Mouse (Mus musculus) ovary, postnatal 36 days (tissue): ENCODE measurements around the gene Defb18.
"Not testable (repeated sequence)": the region's sequence is repeated elsewhere in the genome, so short reads cannot be mapped to it uniquely, and the experiment has no call there.

Experiments used
- DNase-seq: peaks from one replicate; pipeline ENCODE4 v3.0.0; 2022; ENCODE audit warnings: low spot score, mixed read lengths

Gene Defb18

DNA sequence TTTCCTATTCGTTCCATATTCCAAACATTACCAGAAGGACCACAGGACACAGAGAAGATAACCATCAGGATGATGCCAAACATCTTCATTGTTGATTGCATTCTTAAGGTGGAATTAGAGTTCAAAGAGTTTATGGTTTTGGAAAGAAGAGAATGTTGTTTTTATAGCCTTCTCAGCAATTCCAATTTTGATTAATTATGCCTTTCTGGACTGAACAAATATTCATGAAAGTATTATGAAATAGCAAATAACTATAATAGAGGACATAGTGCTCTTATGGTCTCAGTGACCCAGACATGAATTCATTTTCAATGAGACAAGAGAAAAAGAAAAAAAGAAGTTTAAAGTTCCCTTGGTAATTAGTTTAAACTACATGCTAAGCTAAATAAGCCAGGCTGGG is at the start of gene Defb18:
Gene Defb18, minus strand, starts transcription at position 101 of the 400 bp plus-strand sequence.
- no peak for DNase-seq

DNA sequence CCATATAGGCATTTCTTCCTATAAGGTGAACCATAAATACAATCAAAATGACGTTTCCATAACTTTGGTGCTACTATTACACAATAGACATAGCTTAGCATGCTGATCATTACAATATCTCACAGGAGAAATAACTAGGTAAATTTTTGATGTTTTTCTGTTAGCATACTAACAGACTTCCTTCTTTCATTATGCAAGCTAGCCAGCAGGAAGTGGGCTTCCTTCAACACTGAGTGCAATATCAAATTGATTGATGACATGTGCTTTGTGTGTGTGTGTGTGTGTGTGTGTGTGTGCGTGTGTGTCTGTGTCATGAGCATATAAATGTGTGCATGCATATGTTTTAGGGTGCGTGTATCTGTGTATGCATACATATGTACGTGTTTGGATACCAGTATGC is 33.9 kb upstream of the Defb18 start:
- DNase-seq, result no peak

DNA sequence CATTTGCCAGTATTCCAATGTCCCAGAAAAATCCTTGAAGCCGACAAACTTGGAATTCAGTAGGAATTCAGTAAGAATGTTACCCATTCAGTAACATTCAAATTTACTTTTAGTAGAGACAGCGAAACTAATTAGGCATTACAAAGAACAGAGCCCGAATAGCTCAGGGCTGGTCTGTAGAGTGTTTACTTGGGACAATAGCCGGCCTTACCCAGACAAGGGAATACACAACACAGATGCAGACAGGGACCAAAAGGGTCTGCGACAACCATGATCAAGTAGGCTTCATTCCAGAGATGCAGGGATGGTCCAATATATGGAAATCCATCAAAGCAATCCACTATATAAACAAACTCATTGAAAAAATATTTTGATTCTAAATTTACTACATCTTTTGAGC is 31.6 kb upstream of the Defb18 start:
- DNase-seq, result no peak

DNA sequence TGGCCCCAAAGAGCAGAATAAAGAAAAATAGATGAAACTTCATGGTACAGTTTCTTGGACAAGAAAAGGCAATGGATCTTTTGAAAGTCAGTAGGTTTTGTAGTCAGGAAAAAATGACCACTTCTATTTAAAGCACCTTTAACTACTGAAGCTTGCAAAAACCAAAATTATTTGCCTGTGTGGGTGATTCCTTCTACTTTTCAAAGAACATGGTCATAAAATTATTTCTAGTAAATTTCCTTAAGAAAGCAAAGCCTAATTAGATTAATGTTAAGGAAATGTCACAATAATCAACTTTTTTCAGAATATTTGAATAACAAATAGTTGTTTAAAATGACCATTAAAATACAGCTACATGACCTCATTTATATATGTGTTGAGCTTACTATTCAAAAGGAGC is 27.8 kb upstream of the Defb18 start, which contains the start of gene Defb41:
Gene Defb41, minus strand, starts transcription at position 101 of the 400 bp plus-strand sequence.
- DNase-seq, result no peak

DNA sequence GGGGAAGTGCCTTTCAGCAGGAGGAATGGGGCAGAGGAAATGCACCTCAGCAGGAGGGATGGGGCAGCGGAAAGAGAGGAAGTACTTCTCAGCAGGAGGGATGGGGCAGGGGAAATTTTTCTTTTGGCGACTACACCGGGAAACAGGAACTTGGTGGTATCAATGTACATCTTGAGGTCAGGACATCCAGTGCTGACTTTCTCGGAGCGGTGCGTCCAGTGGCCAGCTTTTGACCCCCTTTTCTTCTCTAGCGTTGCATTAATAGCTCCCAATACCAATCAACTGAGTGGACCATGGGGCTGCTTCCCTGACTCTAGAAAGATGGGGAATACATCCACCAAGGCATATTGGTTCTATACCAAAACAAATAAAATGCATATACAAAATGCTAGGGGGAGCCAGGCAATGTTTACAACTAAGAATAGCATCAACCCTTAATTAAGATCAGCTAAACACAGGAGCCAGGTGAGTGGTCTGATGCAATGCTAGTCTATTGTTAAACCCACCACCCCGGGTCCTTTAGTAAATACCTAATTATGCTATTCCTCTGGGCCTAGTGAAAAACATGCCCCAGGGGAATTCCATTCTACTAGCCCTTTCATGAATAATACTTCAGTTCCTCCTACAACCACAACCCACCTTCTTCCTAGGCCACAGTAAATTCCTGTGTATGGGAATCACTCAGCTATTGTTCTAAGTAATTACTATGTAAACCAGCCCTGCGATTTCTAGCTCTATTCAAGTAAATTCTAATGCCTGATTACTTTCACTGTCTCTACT is 8.7 kb upstream of the Defb18 start:
- not testable (repeated sequence) for DNase-seq

DNA sequence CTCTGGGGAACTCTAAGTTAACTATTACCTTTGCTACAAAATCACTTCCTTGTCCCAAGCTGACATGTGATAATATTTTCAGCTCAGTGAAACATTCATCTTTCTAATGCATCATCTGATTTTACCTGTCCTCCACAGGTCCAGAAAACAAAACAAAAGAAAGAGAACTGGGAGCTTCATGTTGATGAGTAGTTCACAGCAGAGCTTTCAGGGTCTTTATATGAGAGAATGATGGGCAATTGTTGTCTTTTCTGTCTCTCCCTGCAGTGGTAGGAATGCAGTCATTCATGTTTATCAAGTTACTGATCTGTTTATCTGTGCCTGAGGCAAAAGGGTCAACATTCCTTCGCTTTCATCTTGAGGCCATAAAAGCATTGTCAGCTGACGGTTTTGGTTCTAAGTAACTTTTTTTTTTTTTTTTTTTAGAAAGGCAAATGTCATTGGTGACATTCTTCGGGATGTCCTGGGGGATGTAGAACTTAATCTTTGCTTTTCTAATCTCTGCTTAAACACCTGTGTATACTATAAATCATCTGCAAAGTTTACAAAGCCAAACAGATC is 13.8 kb downstream of the Defb18 start:
- no peak for DNase-seq

DNA sequence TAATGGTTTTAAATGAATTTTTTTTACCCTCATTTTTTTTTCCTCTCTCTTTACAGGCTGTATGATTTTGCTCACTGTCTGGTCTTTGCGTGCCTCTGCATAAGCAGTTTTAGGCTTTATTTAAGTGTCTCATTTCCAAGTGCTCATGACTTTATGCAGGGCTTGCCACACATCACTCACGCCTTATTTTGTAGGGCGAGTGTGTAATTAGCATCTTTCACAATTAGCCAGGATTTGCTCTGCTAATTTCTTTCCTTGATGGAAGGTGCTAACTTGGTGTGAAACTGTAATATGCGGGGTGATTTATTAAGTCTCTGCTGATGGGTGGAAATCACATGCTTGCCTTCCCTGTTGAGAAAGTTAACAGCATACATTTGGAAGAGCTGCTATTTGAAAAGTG is 45.5 kb downstream of the Defb18 start:
- no peak for DNase-seq

DNA sequence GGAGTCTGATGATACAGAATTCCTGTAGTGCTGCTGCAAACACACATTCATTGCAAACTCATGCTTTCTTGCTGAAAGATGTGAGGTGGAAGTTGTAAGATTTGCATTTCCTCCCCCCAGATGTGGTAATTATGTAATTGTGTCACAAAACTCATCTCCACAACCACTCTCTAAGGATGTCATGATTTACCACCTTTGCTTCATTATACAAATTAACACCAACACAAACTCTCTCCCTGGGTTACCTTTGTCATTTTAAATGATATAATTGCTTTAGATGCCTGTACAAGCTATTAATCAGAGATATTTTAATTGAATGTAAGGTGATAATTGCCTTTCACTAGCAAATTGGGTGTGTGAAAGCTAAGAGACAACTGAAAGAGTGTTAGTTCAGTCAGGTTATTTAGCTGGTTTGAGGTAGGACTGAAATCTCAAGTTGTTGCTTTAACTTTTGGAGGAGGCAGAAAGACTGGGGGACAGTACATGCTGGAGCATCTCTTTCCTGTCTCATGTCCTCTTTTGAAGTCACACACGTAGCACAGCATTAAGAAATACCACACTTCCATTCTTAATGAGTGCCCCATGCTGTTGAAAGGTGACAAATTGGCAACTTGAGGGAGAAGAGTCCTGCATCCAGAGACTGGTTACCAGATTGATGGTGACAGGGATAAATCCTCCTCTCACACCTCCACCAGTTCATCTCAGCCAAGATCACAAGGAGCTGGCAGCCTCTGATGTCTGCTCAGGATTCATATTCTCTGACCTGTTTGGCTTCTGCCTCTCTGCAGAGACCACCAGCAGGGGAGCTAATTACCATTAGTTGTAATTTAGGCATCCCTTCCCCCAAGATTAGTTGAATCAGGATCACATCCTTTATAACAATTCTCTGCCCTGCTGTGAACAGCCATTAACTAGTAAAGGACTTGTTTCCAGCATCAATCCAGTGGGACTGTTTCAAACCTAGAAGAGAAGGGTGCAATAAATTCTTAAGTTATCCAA is 46.2 kb downstream of the Defb18 start:
- no peak for DNase-seq
